Mouse (Mus musculus) forebrain, embryonic 14.5 days (tissue): ENCODE data around the gene Galnt12. TPM values are rescaled to one million over a fixed set of nuclear protein-coding genes. Genes with fewer than 3 reads are reported as not detected.
A peak's percentile ranks its signal among the peaks of the same experiment; 100 is the strongest.

ENCODE experiments used
- ATAC-seq: fragments of 200-750 bp; cut with Nextera tagmentation; 2 replicates; pipeline ENCODE4 v1.8.0; 2017; ENCODE audit warnings: mild to moderate bottlenecking, moderate library complexity
- DNase-seq: peaks from one replicate; pipeline ENCODE4 v3.0.0-alpha.2; 2015; ENCODE audit warnings: low spot score
- H3K27ac ChIP-seq: fragments of 300-500 bp; sonication (generic); 2 replicates; pipeline ENCODE4 v1.5.1; 2014; ENCODE audit warnings: low read depth, mild to moderate bottlenecking, control low read depth, low read length, moderate library complexity
- H3K27me3 ChIP-seq: fragments of 300-500 bp; sonication (generic); replicated peaks from 2 replicates; pipeline ENCODE4 v1.6.1; 2014; ENCODE audit warnings: low read length, control low read depth, mixed read lengths; ENCODE audit not compliant: control insufficient read depth, insufficient read depth
- H3K36me3 ChIP-seq: fragments of 300-500 bp; sonication (generic); 2 replicates; pipeline ENCODE4 v1.6.1; 2014; ENCODE audit warnings: low read length, control low read depth; ENCODE audit not compliant: control insufficient read depth, insufficient read depth
- H3K4me1 ChIP-seq: fragments of 300-500 bp; sonication (generic); 2 replicates; pipeline ENCODE4 v1.6.1; 2014; ENCODE audit warnings: antibody characterized with exemption, low read length, control low read depth; ENCODE audit not compliant: control insufficient read depth, insufficient read depth
- H3K4me2 ChIP-seq: fragments of 300-500 bp; sonication (generic); 2 replicates; pipeline ENCODE4 v1.6.1; 2014; ENCODE audit warnings: mild to moderate bottlenecking, control low read depth, low read length
- H3K4me3 ChIP-seq: fragments of 300-500 bp; sonication (generic); 2 replicates; pipeline ENCODE4 v1.5.1; 2014; ENCODE audit warnings: low read depth, low read length, control low read depth
- H3K9ac ChIP-seq: fragments of 300-500 bp; sonication (generic); 2 replicates; pipeline ENCODE4 v1.6.1; 2014; ENCODE audit warnings: mild to moderate bottlenecking, low read length, control low read depth, moderate library complexity
- H3K9me3 ChIP-seq: fragments of 300-500 bp; sonication (generic); replicated peaks from 2 replicates; pipeline ENCODE4 v1.6.1; 2016; ENCODE audit warnings: low read length, control low read depth, mixed read lengths; ENCODE audit not compliant: control insufficient read depth
- WGBS: fragments of 180-500 bp; shearing (Covaris S2); extraction: QIAGEN DNeasy Blood & Tissue Kit; methylation state at CpG from one replicate; pipeline ENCODE4 v1.1.7; 2014; 5-methylcytosine and 5-hydroxymethylcytosine counted together
- polyA plus RNA-seq: library from polyadenylated mRNA; unstranded; fragments of >200 nt; fragmentation: Nextera tagmentation; extraction: Ambion mirVana; gene quantifications from 2 replicates; pipeline ENCODE4 v1.2.1, GENCODE M21; 2014

Galnt12 gene
- polyA plus RNA-seq = 0.62 and 1.3 TPM in 2 replicates

DNA sequence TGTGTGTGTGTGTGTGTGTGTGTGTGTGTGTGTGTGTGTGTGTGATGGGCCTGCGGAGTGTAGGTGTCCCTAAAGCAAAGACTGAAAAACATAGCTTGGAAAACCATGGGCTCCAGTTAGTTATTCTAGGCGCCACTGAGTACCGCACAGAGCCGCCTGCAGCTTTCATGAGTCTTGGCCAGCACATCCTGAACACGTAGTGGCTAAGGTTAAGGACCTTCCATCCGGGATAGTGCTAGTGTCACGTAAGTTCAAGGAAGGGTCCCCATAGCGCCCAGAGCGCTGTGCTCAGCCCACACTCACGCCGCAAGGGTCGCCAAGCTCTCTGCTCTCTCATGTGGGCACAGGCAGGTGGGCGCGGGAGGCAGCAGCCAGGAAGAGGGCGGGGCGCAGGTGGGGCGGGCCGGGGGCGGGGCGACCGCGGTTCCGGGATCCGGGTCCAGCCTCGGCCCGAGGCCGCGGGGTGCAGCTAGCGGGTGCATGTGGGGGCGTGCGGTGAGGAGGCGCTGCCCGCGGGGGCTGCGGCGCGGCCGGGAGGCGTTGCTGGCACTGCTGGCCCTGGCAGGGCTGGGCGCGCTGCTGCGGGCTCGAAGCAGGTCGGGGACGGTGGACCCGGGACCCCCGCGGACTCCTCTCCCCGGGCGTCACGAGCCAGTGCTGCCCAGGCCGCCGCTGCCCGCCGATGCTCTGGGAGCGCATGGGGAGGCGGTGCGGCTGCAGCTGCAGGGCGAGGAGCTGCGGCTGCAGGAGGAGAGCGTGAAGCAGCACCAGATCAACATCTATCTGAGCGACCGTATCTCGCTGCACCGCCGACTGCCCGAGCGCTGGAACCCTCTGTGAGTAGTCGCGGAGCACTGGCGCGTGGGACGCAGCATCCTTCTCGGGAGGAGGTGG, at the start of gene Galnt12:
Gene Galnt12 (plus strand): TSS at position 417 of the 894 bp plus-strand sequence.
- Histone ChIP-seq H3K4me1 (peaks cover 5% of the 10 kb centered on the region), H3K4me2 (peak within 1 kb of the TSS; percentile 99), H3K4me3 (peak within 1 kb of the TSS; percentile 67), H3K36me3 (no peaks in the 10 kb centered on the region), H3K9ac (peak within 1 kb of the TSS; percentile 66), H3K27ac (no peak within 1 kb of the TSS), H3K27me3 (peaks cover 14% of the 10 kb centered on the region), H3K9me3 (no peaks in the 10 kb centered on the region)
- 2% methylated on average over 69 of the region's 74 CpGs for WGBS
- peak; percentile 71 for ATAC-seq
- peak; percentile 56 for DNase-seq

DNA sequence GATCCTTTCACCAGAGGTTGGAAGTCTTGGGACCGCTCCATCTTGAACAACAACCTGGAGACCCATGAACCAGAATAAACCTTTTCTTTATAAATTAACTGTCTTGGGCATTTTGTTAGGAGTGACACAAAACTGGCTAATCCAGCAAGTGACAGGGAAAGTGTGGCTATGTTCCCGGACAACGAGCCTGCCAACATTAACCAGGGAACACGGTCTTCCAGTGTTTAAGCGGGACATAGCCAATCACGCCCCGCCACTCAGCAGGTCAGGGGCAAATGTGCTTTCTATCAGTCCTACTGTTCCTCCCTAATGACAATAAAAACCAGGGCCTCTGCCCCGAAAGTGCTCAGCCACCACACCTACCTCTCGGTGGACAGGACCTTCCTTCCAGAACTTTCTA, 47.8 kb upstream of the Galnt12 start:
- no peaks in the 10 kb centered on the region for H3K27me3 ChIP-seq
- H3K4me2 ChIP-seq = no peak overlapping the region
- H3K9ac ChIP-seq = no peak overlapping the region
- no peak overlapping the region for H3K27ac ChIP-seq
- H3K9me3 ChIP-seq = no peaks in the 10 kb centered on the region
- peaks cover 13% of the 10 kb centered on the region; the same call in 1 of the 2 replicates for H3K36me3 ChIP-seq
- DNase-seq (no peak), ATAC-seq (no peak)
- 85% methylated on average over 9 of the region's 9 CpGs for WGBS
- H3K4me1 ChIP-seq = no peaks in the 10 kb centered on the region
- no peak overlapping the region for H3K4me3 ChIP-seq

DNA sequence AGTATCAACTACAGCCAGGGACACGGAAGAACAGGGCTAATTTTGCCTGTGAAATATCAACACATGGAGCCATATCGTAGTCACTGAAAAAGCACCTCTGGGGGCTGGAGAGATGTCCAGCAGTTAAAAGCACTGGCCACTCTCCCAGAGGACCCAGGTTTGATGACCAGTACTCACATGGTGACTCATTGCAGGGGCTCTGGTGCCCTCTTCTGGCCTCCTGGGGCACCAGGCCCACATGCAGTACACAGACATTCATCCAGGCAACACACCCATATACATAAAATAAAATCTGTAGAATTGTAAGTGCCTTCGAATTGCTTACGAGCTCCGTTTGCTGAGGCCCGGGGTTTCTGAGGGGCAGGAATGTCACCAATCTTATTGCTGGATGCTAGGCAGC, 44.7 kb upstream of the Galnt12 start:
- DNase-seq (no peak), ATAC-seq (no peak)
- Histone ChIP-seq H3K9me3 (no peaks in the 10 kb centered on the region), H3K36me3 (0 out of 2 replicates have a peak, but pooled peaks cover 2% of the 10 kb centered on the region), H3K27ac (no peak overlapping the region), H3K4me2 (no peak overlapping the region), H3K4me3 (no peak overlapping the region), H3K4me1 (0 out of 2 replicates have a peak, but pooled peaks cover 3% of the 10 kb centered on the region), H3K27me3 (no peaks in the 10 kb centered on the region), H3K9ac (no peak overlapping the region)
- WGBS = 92% methylated on average over 6 of the region's 6 CpGs

DNA sequence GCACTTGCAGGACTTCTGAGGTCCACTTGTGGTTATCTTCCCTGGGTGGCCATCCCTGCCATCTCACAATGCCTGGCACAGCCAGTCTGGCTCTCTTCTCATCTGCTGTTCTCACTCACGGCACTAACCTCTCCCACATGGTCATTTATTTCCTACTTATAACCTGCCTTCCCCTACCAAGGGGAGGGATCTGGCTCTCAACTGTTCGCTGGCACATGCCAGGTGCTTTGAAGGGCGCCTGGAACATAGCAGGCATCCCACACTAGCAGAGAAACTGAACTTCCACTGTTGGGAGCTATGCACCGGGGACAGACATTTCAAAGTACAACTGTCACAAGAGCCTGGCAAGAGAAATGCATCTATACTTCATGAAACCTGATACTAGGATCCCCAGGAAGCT, 43.9 kb upstream of the Galnt12 start:
- no peak overlapping the region for H3K9ac ChIP-seq
- WGBS = 86% methylated on average over 4 of the region's 4 CpGs
- ATAC-seq = no peak

DNA sequence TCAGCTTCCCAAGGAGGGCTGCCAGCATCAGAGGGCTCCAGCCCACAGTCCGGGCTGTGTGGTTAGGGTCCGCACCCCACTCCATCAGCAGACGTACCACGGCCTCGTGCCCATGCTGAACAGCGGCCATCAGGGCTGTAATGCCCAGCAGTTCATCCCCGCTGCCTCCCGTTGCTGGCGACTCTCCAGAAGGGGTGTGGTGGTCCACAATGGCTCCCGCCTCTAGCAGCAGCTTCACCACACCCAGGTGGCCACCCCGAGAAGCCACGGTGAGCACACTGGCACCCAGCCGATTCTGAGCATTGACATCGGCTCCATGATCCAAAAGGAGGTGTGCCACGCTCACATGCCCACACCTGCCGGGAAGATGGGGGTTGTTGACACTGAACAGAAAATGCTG, 42.5 kb upstream of the Galnt12 start:
- H3K9ac ChIP-seq = no peak overlapping the region
- DNase-seq (no peak), ATAC-seq (no peak)
- no peak overlapping the region for H3K4me2 ChIP-seq
- no peak overlapping the region for H3K4me3 ChIP-seq
- H3K27ac ChIP-seq = no peak overlapping the region
- H3K4me1 ChIP-seq = 0 out of 2 replicates have a peak, but pooled peaks cover 3% of the 10 kb centered on the region
- WGBS = 83% methylated on average over 16 of the region's 16 CpGs
- no peaks in the 10 kb centered on the region for H3K9me3 ChIP-seq
- H3K27me3 ChIP-seq = no peaks in the 10 kb centered on the region
- H3K36me3 ChIP-seq = no peaks in the 10 kb centered on the region

More for the DNA sequence above, 43.9 kb upstream of the Galnt12 start:
- H3K27me3 ChIP-seq = no peaks in the 10 kb centered on the region
- DNase-seq = no peak
- H3K36me3 ChIP-seq = no peaks in the 10 kb centered on the region
- H3K9me3 ChIP-seq = no peaks in the 10 kb centered on the region
- H3K4me2 ChIP-seq = no peak overlapping the region
- no peak overlapping the region for H3K27ac ChIP-seq
- H3K4me3 ChIP-seq = no peak overlapping the region
- H3K4me1 ChIP-seq = 0 out of 2 replicates have a peak, but pooled peaks cover 3% of the 10 kb centered on the region

DNA sequence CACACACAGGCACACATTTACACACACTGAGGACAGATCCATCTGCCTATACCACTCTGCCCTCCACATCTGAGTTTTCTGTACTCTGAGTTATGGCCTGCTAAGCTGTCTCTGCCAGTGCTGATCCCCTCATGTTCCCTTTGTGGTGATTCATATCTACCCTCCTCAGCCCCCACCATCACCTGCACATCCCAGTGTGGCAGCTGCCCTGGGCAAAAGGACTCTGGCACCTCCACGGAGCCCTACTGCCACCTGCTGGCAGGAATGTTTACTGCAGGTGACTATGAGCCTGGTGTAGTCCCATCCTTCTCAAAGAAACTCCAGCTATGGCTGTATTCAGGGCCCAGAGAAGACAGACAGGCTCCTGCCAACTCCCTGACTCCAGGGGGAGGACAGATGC, 41.5 kb upstream of the Galnt12 start:
- no peak overlapping the region for H3K27ac ChIP-seq
- H3K27me3 ChIP-seq = no peaks in the 10 kb centered on the region
- 0 out of 2 replicates have a peak, but pooled peaks cover 3% of the 10 kb centered on the region for H3K4me1 ChIP-seq
- no peak overlapping the region for H3K9ac ChIP-seq
- no peaks in the 10 kb centered on the region for H3K9me3 ChIP-seq
- no peaks in the 10 kb centered on the region for H3K36me3 ChIP-seq
- ATAC-seq = peak; percentile 82
- 0% methylated on average over 1 of the region's 1 CpGs for WGBS
- DNase-seq = peak; percentile 79
- H3K4me2 ChIP-seq = no peak overlapping the region
- H3K4me3 ChIP-seq = no peak overlapping the region

DNA sequence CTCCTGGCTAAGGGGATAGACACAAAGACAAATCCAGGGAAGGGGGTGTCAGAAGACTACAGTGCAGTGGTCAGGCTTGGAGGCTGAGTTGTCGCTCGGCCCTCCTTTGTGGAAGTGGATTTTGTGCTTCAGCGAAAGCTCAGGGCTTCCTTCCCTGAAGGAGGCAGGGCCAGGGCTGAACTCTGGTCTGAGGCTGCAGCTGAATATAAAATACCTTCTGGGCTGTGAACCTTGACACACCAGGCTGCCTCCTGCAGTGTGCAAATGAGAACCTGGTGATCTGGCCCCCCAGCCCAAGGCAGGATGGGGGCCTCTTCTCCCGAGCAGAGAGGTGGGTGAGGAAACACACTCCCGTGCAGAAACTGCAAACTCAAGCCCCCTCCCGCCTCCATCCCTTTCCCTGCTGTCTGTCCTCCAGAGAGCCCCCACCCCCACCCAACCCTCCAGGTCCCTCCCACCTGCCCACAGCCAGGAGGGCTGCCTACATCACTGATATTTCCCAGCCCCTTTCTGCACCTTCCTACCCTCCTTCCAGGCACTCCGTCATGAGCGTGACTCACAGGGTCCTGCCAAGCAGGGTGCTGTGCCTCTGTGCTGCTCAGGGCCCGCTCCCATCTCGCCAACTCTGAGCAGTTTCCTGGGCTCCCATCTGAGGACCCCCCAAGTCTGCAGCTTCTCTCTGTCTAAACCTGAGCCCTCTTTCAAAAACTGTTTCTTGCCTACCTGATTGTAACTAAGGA, 40.9 kb upstream of the Galnt12 start:
- no peak for ATAC-seq
- DNase-seq = no peak
- Histone ChIP-seq H3K9me3 (no peaks in the 10 kb centered on the region), H3K27ac (no peak overlapping the region), H3K4me3 (no peak overlapping the region), H3K4me2 (no peak overlapping the region), H3K36me3 (no peaks in the 10 kb centered on the region), H3K4me1 (0 out of 2 replicates have a peak, but pooled peaks cover 3% of the 10 kb centered on the region), H3K9ac (no peak overlapping the region), H3K27me3 (no peaks in the 10 kb centered on the region)
- 25% methylated on average over 10 of the region's 10 CpGs for WGBS

DNA sequence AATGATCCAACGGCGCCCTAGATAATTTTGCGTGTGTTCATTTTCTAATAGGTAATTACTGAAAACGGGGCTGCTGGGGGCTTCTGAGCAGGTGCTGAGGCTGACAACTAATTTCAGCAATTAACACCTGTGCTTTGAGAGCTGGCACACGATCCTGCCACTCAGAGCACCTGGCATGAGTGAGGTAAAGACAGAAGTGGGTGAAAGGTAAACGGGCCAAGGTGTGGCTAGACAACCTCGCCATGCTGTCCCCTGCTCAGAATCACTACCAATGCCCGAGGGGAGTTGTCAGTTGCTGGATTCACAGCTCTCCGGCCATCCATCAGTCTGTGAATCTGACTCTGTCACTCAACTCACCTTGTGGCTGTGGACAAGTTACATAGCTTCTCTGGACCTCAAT, 39.8 kb upstream of the Galnt12 start:
- DNase-seq = no peak
- no peaks in the 10 kb centered on the region for H3K27me3 ChIP-seq
- no peak overlapping the region for H3K27ac ChIP-seq
- no peak overlapping the region for H3K4me2 ChIP-seq
- no peak for ATAC-seq
- H3K9ac ChIP-seq = no peak overlapping the region; the same call in 1 of the 2 replicates
- H3K9me3 ChIP-seq = no peaks in the 10 kb centered on the region
- H3K4me3 ChIP-seq = no peak overlapping the region
- peaks cover 9% of the 10 kb centered on the region; the same call in 1 of the 2 replicates for H3K4me1 ChIP-seq
- no peaks in the 10 kb centered on the region for H3K36me3 ChIP-seq
- 73% methylated on average over 9 of the region's 9 CpGs for WGBS
